Mouse (Mus musculus) liver, embryonic 11.5 days (tissue): Measurements from ENCODE around the gene Sumo2. TPM values are rescaled to one million over a fixed set of nuclear protein-coding genes. Genes with fewer than 3 reads are reported as not detected.

Experiments
- ATAC-seq: fragments of 200-750 bp; cut with Nextera tagmentation; replicated peaks from 2 replicates; pipeline ENCODE4 v1.8.0; 2017; ENCODE audit warnings: moderate number of reproducible peaks, mild to moderate bottlenecking, moderate TSS enrichment, moderate library complexity; ENCODE audit not compliant: low FRiP score
- DNase-seq: peaks from one replicate; pipeline ENCODE4 v3.0.0-alpha.2; 2017; ENCODE audit warnings: low spot score
- H3K27ac ChIP-seq: fragments of 300-500 bp; sonication (generic); 2 replicates; pipeline ENCODE4 v1.5.1; 2014; ENCODE audit warnings: mild to moderate bottlenecking, low read depth, low read length, control low read depth
- H3K27me3 ChIP-seq: fragments of 300-500 bp; sonication (generic); replicated peaks from 2 replicates; pipeline ENCODE4 v1.6.1; 2014; ENCODE audit warnings: low read length, mixed read lengths; ENCODE audit not compliant: control insufficient read depth, insufficient read depth
- H3K36me3 ChIP-seq: fragments of 300-500 bp; sonication (generic); 2 replicates; pipeline ENCODE4 v1.6.1; 2014; ENCODE audit warnings: mild to moderate bottlenecking, low read length, moderate library complexity, mixed read lengths; ENCODE audit not compliant: control insufficient read depth, insufficient read depth
- H3K4me1 ChIP-seq: fragments of 300-500 bp; sonication (generic); replicated peaks from 2 replicates; pipeline ENCODE4 v1.6.1; 2014; ENCODE audit warnings: low read length, mixed read lengths; ENCODE audit not compliant: control insufficient read depth, insufficient read depth
- H3K4me2 ChIP-seq: fragments of 300-500 bp; sonication (generic); 2 replicates; pipeline ENCODE4 v1.6.1; 2014; ENCODE audit warnings: mild to moderate bottlenecking, control low read depth, moderate library complexity
- H3K4me3 ChIP-seq: fragments of 300-500 bp; sonication (generic); 2 replicates; pipeline ENCODE4 v1.5.1; 2014; ENCODE audit warnings: low read depth, low read length, control low read depth
- H3K9ac ChIP-seq: fragments of 300-500 bp; sonication (generic); 2 replicates; pipeline ENCODE4 v1.6.1; 2014; ENCODE audit warnings: low read depth, low read length, control low read depth
- H3K9me3 ChIP-seq: fragments of 300-500 bp; sonication (generic); 2 replicates; pipeline ENCODE4 v1.6.1; 2016; ENCODE audit warnings: low read length, inconsistent platforms, mixed read lengths; ENCODE audit not compliant: control insufficient read depth
- WGBS: fragments of 180-500 bp; shearing (Covaris S2); extraction: QIAGEN DNeasy Blood & Tissue Kit; methylation state at CpG from one replicate; pipeline ENCODE4 v1.1.7; 2014; 5-methylcytosine and 5-hydroxymethylcytosine counted together
- polyA plus RNA-seq: library from polyadenylated mRNA; unstranded; fragments of >200 nt; fragmentation: Nextera tagmentation; extraction: Ambion mirVana; gene quantifications from 2 replicates; pipeline ENCODE4 v1.2.1, GENCODE M21; 2014

Sumo2 gene
- polyA plus RNA-seq, 1 experiment from 2014 or later, result 874 TPM

DNA sequence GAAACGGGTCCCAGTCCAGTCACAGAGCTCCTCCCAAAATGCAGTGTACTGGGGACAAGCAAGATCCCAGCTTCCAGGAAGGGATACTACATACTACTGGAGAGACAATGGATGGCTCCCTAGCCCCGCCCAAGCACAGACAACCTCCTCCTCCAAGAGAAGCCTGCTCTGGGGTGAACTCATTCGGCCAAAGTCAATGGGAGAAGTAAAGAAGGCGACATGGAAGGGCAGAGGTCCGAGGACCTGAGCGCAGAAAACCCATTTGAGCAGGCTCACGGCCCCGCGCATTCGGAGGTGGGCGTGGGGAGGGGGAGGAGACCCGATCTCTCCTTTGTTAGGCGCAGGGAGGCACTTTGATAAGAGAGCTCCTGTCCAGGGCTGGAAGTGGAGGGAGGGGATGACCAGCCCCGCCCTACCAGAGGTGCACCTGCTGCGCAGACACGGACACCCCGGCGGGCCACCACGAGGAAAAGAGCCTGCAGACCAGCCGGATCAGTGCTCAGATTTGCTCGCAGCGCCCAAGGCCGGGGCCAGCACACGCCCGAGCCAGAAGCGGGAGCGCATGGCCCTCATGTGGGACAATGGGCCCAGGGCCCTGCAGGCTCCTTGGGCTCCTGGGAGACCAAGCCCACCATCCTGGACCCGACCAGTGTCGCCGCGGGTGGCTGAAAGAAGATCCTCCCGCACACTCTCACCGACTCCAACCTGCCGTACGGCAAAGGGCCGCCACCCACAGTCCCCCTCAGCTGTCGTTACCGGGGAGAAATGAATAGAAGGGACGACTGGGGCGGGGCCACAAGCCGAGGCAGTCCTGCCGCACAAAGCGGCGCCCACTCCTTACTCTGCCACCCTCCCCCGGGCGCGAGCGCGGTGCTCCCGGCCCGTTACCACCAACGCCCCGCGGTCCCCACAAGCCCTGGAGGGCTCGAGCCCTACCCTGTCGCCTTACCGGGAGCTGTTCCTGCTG lies 22.5 kb downstream of the Sumo2 start:
- Histone ChIP-seq H3K4me3 (peak overlapping the region; percentile 99), H3K4me1 (peaks cover 45% of the 10 kb centered on the region), H3K36me3 (peaks cover 5% of the 10 kb centered on the region; the same call in 1 of the 2 replicates), H3K9ac (peak overlapping the region; percentile 99), H3K27ac (peak overlapping the region; percentile 91), H3K27me3 (no peaks in the 10 kb centered on the region), H3K9me3 (no peaks in the 10 kb centered on the region), H3K4me2 (peak overlapping the region; percentile 87)
- peak; percentile 76 for DNase-seq
- peak; percentile 67 for ATAC-seq
- under 1% methylated on average over 57 of the region's 57 CpGs for WGBS

DNA sequence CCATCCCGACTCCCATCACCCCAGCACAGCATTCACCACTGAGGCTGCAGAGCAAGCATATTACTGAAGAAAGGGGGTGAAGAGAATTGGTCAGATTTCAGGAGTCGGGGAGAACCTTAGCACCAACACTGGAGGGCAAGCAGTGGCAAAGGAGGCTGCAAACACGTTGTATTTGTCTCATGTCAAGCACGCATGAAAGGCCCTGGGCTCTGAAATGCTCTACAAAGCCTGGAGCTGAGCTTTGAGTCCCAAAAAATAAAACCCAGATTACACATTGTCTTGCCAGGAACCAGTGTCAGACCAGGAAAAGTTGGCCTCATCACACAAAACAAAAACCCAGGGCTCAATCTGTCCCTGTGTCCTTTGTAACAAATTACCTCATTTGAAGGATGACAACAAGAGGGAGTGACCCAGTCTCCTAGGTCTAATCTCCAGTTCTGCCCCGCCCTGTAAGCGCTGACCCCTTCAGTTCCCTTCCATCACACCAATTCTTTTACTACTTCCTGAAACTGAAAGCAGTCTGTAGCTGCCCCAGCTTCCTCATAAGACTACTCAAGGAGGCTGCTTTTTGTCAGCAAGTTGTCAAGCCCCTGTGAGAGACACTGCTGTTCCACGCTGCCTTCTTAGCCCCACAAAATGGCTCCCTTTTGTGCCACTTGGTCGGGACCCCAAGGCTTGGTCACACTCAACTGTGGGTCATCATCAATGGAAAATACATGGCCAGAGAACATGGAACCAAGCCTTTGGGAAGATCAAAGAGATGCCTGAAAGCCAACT lies 23.5 kb downstream of the Sumo2 start:
- H3K4me3 ChIP-seq, result peak overlapping the region; percentile 99
- 29% methylated on average over 8 of the region's 8 CpGs for WGBS
- no peaks in the 10 kb centered on the region for H3K9me3 ChIP-seq
- peak overlapping the region; percentile 87 for H3K4me2 ChIP-seq
- H3K9ac ChIP-seq, result peak overlapping the region; percentile 99
- ATAC-seq (no peak), DNase-seq (no peak)
- H3K36me3 ChIP-seq, result peaks cover 5% of the 10 kb centered on the region; the same call in 1 of the 2 replicates
- H3K27ac ChIP-seq, result peak overlapping the region; percentile 91
- H3K4me1 ChIP-seq, result peaks cover 54% of the 10 kb centered on the region
- no peaks in the 10 kb centered on the region for H3K27me3 ChIP-seq

DNA sequence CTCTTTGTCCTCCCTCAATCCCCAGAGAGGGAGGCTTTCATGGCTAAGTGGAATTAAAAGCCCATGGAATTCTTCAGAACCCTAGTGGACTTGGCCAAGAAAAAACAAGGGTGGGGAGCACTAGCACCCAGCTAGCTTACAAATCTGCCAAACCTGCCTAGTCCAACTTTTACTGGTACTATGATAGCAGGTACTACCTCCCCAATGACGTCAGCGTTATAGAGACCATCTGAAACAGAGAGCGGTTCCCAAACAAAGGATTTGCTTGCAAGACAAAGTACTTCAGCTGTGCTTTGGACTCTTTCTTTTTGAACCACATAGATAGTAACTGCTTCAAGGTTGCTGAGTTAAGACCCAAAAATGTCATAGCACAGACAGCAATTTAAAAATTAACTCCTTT lies 24.1 kb downstream of the Sumo2 start:
- H3K9me3 ChIP-seq, result no peaks in the 10 kb centered on the region
- H3K4me2 ChIP-seq, result peak overlapping the region; percentile 87
- peaks cover 60% of the 10 kb centered on the region for H3K4me1 ChIP-seq
- DNase-seq (no peak), ATAC-seq (no peak)
- H3K36me3 ChIP-seq, result peaks cover 5% of the 10 kb centered on the region; the same call in 1 of the 2 replicates
- H3K27me3 ChIP-seq, result no peaks in the 10 kb centered on the region
- H3K27ac ChIP-seq, result peak overlapping the region; percentile 91
- peak overlapping the region; percentile 99 for H3K9ac ChIP-seq
- peak overlapping the region; percentile 99 for H3K4me3 ChIP-seq
- WGBS, result 64% methylated on average over 3 of the region's 3 CpGs

DNA sequence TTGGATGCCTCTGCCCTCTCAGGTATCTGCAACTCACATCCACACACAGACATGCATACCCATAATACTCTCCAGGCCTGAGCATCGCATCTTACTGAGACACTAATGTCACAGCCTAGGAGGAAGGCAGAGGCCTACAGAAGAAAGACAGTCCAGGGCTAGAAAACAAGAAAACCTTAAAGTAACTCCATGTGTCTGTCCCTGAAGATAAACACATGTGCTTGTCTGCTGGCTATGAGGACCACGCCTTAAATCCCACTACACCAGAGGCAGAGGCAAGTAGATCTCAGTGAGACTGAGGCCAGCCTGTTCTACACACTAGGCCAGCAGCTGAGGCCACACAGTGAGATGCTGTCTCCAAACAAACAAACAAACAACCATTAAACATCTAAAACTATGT lies 25.0 kb downstream of the Sumo2 start:
- H3K27me3 ChIP-seq, result no peaks in the 10 kb centered on the region
- H3K9ac ChIP-seq, result peak overlapping the region; percentile 47
- peak overlapping the region; percentile 87 for H3K4me2 ChIP-seq
- no peaks in the 10 kb centered on the region for H3K9me3 ChIP-seq
- H3K4me1 ChIP-seq, result peaks cover 67% of the 10 kb centered on the region
- DNase-seq (no peak), ATAC-seq (peak; percentile 55)
- peaks cover 5% of the 10 kb centered on the region; the same call in 1 of the 2 replicates for H3K36me3 ChIP-seq
- H3K4me3 ChIP-seq, result peak overlapping the region; percentile 99
- 33% methylated on average over 2 of the region's 2 CpGs for WGBS
- H3K27ac ChIP-seq, result peak overlapping the region; percentile 91

DNA sequence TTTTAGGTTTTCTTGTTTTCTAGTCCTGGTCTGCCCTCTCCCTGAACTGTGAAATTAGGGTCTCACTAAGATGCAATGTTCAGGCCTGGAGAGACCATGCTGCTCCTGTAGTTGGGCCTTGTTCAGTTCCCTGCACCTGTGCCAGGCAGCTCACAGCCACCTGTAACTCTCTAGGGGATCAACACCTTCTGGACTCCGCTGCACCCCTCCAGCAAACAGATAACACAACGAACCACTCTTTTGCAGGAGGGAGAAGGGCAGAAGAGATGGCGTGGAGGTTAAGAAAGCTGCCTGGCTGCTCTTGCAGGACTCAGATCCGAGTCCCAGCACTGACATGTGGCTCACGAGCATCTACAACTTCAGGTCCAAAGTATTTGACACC lies 25.6 kb downstream of the Sumo2 start:
- H3K9ac ChIP-seq, result peak overlapping the region; percentile 47
- peaks cover 72% of the 10 kb centered on the region for H3K4me1 ChIP-seq

DNA sequence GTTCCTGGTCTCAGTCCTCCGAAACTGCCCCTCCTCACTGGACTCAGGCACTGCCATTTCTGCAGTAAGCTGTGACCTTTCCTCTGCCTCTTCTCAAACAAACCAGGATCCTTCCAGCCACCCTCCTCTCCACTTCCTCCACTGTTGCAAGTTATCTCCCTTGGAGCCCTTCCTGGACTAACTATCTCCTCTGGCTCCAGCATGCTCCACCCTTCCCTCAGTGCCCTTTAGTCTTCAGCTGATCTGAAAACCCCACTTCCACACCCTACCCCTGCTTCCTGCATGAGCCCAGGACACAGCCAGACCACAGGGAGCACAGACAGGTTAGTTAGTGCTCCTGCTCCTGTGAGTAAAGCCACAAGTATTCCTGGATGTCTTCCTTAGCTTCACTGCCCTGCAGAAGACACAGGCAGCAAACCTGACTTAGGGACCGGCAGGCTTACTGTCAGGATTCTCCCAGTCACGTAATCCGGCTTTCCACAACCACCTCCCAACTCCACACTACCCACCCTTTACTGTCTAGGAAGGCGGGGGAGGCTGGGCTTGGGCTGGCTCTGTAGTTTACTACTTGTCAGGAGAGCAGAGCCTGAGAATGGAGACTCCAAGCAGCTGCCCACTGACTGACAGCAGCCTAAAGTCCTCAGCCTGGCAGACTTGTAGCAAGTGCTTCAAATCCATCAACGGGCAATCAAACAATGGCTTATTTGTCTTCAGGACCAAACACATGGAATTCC lies 26.1 kb downstream of the Sumo2 start:
- no peaks in the 10 kb centered on the region for H3K9me3 ChIP-seq
- H3K4me1 ChIP-seq, result peaks cover 70% of the 10 kb centered on the region
- H3K9ac ChIP-seq, result peak overlapping the region; percentile 47
- H3K4me2 ChIP-seq, result peak overlapping the region; percentile 87
- DNase-seq, result no peak
- H3K27me3 ChIP-seq, result no peaks in the 10 kb centered on the region
- 0 out of 2 replicates have a peak, but pooled peaks have one; percentile 15 for ATAC-seq
- peak overlapping the region; percentile 99 for H3K4me3 ChIP-seq
- peak overlapping the region; percentile 91 for H3K27ac ChIP-seq
- 29% methylated on average over 6 of the region's 6 CpGs for WGBS
- peaks cover 5% of the 10 kb centered on the region; the same call in 1 of the 2 replicates for H3K36me3 ChIP-seq

More for the DNA sequence above, 25.6 kb downstream of the Sumo2 start:
- peak overlapping the region; percentile 99 for H3K4me3 ChIP-seq
- peak overlapping the region; percentile 87 for H3K4me2 ChIP-seq
- H3K27ac ChIP-seq, result peak overlapping the region; percentile 91
- peaks cover 5% of the 10 kb centered on the region; the same call in 1 of the 2 replicates for H3K36me3 ChIP-seq
- ATAC-seq, result no peak
- H3K9me3 ChIP-seq, result no peaks in the 10 kb centered on the region
- WGBS, result 39% methylated on average over 5 of the region's 5 CpGs
- no peak for DNase-seq
- no peaks in the 10 kb centered on the region for H3K27me3 ChIP-seq

DNA sequence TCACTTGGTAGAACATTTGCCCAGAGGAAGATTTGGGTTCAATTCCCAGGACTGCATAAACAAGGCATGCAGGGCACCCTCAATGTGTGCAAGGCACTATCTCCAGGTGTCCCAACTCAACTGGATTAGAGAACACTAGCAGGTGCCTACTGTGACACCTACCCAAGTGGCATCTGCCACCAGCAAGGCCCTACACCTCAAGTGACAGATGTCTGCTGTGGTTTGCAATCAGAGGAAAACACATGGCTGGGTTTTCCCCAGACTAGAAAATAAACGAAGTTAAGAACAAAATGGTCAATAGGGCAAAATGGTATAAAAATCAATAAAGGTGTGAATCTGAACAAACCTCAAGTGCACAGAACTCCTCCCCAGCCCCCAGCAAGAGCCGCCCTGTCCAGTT lies 28.0 kb downstream of the Sumo2 start:
- ATAC-seq, result no peak
- Histone ChIP-seq H3K4me1 (peaks cover 68% of the 10 kb centered on the region), H3K27me3 (no peaks in the 10 kb centered on the region), H3K27ac (peak overlapping the region; percentile 74), H3K4me3 (no peak overlapping the region), H3K4me2 (peak overlapping the region; percentile 51), H3K36me3 (peaks cover 11% of the 10 kb centered on the region; the same call in 1 of the 2 replicates), H3K9me3 (no peaks in the 10 kb centered on the region), H3K9ac (peak overlapping the region; percentile 20; the same call in 1 of the 2 replicates)
- no peak for DNase-seq
- 47% methylated on average over 2 of the region's 2 CpGs for WGBS

DNA sequence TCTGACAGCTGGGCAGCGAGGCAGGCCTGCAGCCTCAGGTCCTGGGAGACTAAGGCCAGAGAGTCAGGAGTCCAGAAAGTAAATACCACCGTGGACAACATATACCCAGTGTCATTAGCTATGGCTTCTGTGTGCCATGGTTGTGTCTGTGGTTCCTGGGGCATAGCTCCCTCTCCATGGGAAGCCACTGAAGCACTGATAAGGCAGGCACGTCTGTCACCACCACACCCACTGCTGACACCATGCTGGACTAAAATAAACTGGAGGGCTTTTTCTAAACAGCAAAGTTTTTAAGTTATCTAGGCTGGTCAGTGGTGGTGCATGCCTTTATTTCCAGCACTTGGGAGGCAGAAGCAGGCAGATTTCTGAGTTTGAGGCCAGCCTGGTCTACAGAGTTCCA lies 29.5 kb downstream of the Sumo2 start:
- H3K4me1 ChIP-seq, result peaks cover 54% of the 10 kb centered on the region
- H3K4me2 ChIP-seq, result peak overlapping the region; percentile 51
- H3K9me3 ChIP-seq, result no peaks in the 10 kb centered on the region
- H3K36me3 ChIP-seq, result peaks cover 23% of the 10 kb centered on the region
- ATAC-seq (peak; percentile 74), DNase-seq (no peak)
- H3K9ac ChIP-seq, result 0 out of 2 replicates have a peak overlapping the region, but pooled peaks have one; percentile 21
- peak overlapping the region; percentile 3; the same call in 1 of the 2 replicates for H3K4me3 ChIP-seq
- H3K27ac ChIP-seq, result peak overlapping the region; percentile 74; the same call in 1 of the 2 replicates
- no peaks in the 10 kb centered on the region for H3K27me3 ChIP-seq
- WGBS, result 59% methylated on average over 3 of the region's 3 CpGs
